Mouse (Mus musculus) embryonic facial prominence, embryonic 14.5 days (tissue): ENCODE results near the gene Map3k7. TPM values are rescaled to one million over a fixed set of nuclear protein-coding genes. Genes with fewer than 3 reads are reported as not detected.

Source experiments
- ATAC-seq: fragments of 200-750 bp; cut with Nextera tagmentation; 2 replicates; pipeline ENCODE4 v1.8.0; 2017; ENCODE audit warnings: low read depth, moderate number of reproducible peaks, moderate TSS enrichment
- DNase-seq: peaks from one replicate; pipeline ENCODE4 v3.0.0-alpha.2; 2015; ENCODE audit warnings: low spot score
- H3K27ac ChIP-seq: fragments of 300-500 bp; sonication (generic); replicated peaks from 2 replicates; pipeline ENCODE4 v1.5.1; 2014; ENCODE audit warnings: low read depth, mild to moderate bottlenecking, low read length, moderate library complexity
- H3K27me3 ChIP-seq: fragments of 300-500 bp; sonication (generic); replicated peaks from 2 replicates; pipeline ENCODE4 v1.6.1; 2014; ENCODE audit warnings: low read length; ENCODE audit not compliant: control insufficient read depth, insufficient read depth
- H3K36me3 ChIP-seq: fragments of 300-500 bp; sonication (generic); 2 replicates; pipeline ENCODE4 v1.6.1; 2014; ENCODE audit warnings: low read length, mixed read lengths; ENCODE audit not compliant: control insufficient read depth, insufficient read depth
- H3K4me1 ChIP-seq: fragments of 300-500 bp; sonication (generic); 2 replicates; pipeline ENCODE4 v1.6.1; 2014; ENCODE audit warnings: antibody characterized with exemption, low read length; ENCODE audit not compliant: control insufficient read depth, insufficient read depth
- H3K4me2 ChIP-seq: fragments of 300-500 bp; sonication (generic); 2 replicates; pipeline ENCODE4 v1.6.1; 2014; ENCODE audit warnings: low read depth, mild to moderate bottlenecking, low read length, moderate library complexity, mixed read lengths
- H3K4me3 ChIP-seq: fragments of 300-500 bp; sonication (generic); 2 replicates; pipeline ENCODE4 v1.5.1; 2014; ENCODE audit warnings: low read depth, mild to moderate bottlenecking, low read length
- H3K9ac ChIP-seq: fragments of 300-500 bp; sonication (generic); 2 replicates; pipeline ENCODE4 v1.6.1; 2014; ENCODE audit warnings: low read depth, mild to moderate bottlenecking, low read length, moderate library complexity, mixed read lengths
- H3K9me3 ChIP-seq: fragments of 300-500 bp; sonication (generic); 2 replicates; pipeline ENCODE4 v1.6.1; 2016; ENCODE audit warnings: low read length; ENCODE audit not compliant: control insufficient read depth
- WGBS: fragments of 180-500 bp; shearing (Covaris S2); extraction: QIAGEN DNeasy Blood & Tissue Kit; methylation state at CpG from one replicate; pipeline ENCODE4 v1.1.7; 2014; 5-methylcytosine and 5-hydroxymethylcytosine counted together
- polyA plus RNA-seq: library from polyadenylated mRNA; unstranded; fragments of >200 nt; fragmentation: Nextera tagmentation; extraction: Ambion mirVana; gene quantifications from 2 replicates; pipeline ENCODE4 v1.2.1, GENCODE M21; 2014

Gene Map3k7
- polyA plus RNA-seq, 1 experiment from 2014 or later = 43.8 TPM

DNA sequence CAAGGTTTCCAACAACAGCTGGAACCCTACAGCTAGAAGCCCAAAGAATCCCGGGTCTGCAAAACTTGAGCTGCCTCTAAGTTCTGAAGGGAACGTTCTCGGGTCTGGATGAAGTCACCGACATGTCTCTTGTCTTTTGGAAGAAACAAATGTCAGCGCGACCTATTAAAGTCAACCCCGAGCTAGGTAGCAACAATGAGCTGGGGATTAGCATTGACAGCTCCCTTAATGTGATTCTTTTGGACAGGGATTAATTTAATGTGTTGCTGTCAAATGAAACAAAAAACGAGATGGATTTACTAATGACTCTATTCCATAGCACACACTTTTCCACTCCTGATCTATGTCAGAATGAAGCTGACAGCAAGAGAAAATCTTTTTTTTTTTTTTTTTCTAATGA lies 27.5 kb upstream of the Map3k7 start:
- DNase-seq = peak; percentile 38
- H3K36me3 ChIP-seq = no peaks in the 10 kb centered on the region
- H3K9me3 ChIP-seq = no peaks in the 10 kb centered on the region
- no peak overlapping the region for H3K9ac ChIP-seq
- H3K4me3 ChIP-seq = no peak overlapping the region
- ATAC-seq = no peak
- 16% methylated on average over 8 of the region's 8 CpGs for WGBS
- peak overlapping the region; percentile 89; the same call in 1 of the 2 replicates for H3K4me2 ChIP-seq
- peaks cover 11% of the 10 kb centered on the region for H3K4me1 ChIP-seq
- no peaks in the 10 kb centered on the region for H3K27me3 ChIP-seq
- no peak overlapping the region for H3K27ac ChIP-seq

DNA sequence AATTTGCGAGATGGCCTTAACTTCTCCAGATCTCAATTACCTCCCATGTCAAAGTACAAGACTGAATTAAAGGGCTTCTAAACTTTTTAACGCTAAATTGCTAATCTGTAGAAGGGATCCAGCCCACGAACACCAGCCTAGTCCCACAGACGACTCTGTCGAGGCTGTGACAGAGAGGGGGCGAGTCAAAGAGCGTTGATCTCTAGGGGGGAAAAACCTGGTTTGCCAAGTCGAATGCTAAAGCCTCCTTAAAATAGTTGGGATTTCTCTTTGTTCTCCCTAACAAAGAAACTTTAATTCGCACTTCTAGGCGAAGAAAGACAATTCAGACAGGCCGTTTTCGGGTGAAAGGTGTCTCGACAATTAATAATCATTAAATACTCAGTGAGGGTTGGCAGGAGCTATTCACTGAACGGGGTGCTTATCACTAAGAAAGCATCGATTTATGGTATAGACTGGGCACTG lies 27.0 kb upstream of the Map3k7 start:
- WGBS = 12% methylated on average over 15 of the region's 15 CpGs
- no peak for ATAC-seq
- peak overlapping the region; percentile 71 for H3K9ac ChIP-seq
- peaks cover 11% of the 10 kb centered on the region for H3K4me1 ChIP-seq
- no peaks in the 10 kb centered on the region for H3K9me3 ChIP-seq
- H3K4me2 ChIP-seq = peak overlapping the region; percentile 89
- DNase-seq = no peak
- H3K27ac ChIP-seq = no peak overlapping the region; the same call in 1 of the 2 replicates
- no peaks in the 10 kb centered on the region for H3K36me3 ChIP-seq
- H3K4me3 ChIP-seq = peak overlapping the region; percentile 48
- H3K27me3 ChIP-seq = no peaks in the 10 kb centered on the region

DNA sequence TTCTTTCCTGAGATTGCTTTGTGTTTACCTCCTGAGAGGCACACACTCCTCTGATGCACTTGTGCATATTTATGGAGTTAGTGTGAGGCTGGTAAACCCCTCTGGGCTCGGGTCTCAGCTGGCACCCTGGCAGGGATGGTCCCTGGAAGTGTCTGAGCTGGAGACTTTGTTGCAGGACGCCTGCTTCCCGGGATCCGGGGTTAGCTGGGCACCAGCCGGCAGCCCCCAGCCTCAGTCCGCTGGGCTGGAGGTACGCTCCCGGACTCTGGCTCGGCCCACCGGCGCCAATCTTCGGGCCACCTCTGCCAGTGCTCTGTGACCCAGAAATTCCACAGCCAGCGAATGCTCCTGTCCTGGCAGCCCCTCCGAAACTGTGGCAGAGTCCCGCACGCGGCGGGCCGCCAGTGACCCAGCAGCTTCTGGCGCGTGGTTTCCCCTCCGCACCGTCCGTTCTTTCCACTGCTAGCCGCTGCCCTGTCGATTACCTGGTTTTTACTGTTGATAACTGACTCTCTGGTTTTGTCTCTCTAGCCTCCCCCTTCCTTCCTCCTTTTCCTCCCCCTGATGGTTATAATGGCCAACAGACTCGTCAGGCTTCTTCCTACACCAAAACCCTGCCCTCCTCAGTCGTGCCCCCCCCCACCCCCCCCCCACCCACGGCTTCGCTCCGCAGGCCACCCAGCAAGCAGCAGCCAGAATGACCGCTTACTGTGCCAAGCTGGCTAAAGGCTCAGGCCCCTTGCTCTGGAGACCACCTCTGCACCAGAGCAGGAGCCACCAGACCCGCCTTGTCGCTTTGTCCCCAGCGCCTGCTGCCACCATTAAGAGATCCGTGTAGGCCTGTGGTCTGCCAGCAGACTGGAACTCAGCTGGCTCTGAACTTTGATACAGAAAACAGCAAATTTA lies 26.3 kb upstream of the Map3k7 start:
- Histone ChIP-seq H3K4me2 (peak overlapping the region; percentile 89), H3K36me3 (no peaks in the 10 kb centered on the region), H3K27me3 (no peaks in the 10 kb centered on the region), H3K9ac (peak overlapping the region; percentile 71), H3K4me3 (peak overlapping the region; percentile 48), H3K27ac (peak overlapping the region; percentile 61), H3K9me3 (no peaks in the 10 kb centered on the region), H3K4me1 (peaks cover 11% of the 10 kb centered on the region)
- WGBS = 3% methylated on average over 33 of the region's 36 CpGs
- ATAC-seq (peak; percentile 73), DNase-seq (peak; percentile 32)

DNA sequence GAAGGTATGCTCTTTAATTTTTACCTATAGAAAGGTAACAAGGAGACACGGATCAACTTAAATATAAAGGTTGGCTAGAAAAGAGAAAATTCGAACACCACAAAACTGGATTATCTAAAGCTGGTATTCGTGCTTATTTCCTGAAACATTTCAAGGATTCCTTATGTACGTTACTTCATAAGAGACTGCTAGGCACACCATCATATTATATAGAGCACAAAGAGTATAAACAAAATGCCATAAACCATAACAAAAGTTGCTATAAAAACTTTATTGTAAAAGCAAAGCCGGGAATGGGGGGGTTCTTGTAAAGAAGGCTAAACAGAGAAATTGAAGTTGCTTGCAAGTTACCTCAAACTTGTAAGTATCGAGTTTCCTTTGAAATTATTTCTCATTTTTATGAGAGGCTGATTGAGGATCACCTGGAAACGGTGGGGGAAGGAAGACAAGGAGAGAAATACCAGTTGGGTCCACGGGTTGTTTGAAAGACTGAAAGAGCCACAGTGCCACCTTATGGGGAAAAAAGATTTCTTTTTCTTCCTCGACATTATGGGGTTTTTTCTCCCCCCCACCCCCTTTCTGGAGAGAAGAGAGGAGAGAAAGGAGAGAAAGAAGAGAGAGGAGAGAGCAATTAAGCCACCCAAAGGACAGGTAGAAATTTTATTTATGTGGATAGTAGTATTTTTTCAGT lies 25.3 kb upstream of the Map3k7 start:
- DNase-seq (peak; percentile 88), ATAC-seq (no peak; the same call in 1 of the 2 replicates)
- H3K9me3 ChIP-seq = no peaks in the 10 kb centered on the region
- H3K36me3 ChIP-seq = no peaks in the 10 kb centered on the region
- no peaks in the 10 kb centered on the region for H3K27me3 ChIP-seq
- H3K4me2 ChIP-seq = peak overlapping the region; percentile 34
- H3K4me1 ChIP-seq = peaks cover 11% of the 10 kb centered on the region
- H3K4me3 ChIP-seq = peak overlapping the region; percentile 3; the same call in 1 of the 2 replicates
- no peak overlapping the region for H3K9ac ChIP-seq
- peak overlapping the region; percentile 61; the same call in 1 of the 2 replicates for H3K27ac ChIP-seq
- 18% methylated on average over 9 of the region's 9 CpGs for WGBS

DNA sequence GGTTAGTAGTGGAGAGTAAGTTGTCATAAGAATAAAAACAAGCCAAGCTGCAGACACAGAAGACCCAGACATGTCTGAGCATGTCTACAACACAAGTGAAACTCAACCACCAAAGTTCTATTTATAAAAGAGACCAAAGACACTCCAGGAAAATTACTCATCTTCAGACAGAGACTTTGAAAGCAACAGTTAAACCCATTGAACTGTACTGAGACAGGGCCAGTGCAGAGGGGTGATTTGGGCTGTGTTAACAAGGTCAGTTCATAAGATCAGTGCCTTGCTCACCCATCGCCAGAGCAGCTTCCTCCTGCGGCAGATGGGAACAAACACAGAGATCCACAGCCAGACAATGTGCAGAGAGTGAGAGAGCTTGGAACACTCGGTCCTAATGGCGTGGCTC lies 22.3 kb upstream of the Map3k7 start:
- ATAC-seq (no peak), DNase-seq (no peak)
- WGBS = 63% methylated on average over 4 of the region's 4 CpGs
- H3K9ac ChIP-seq = no peak overlapping the region
- H3K9me3 ChIP-seq = no peaks in the 10 kb centered on the region
- H3K27me3 ChIP-seq = no peaks in the 10 kb centered on the region
- peaks cover 10% of the 10 kb centered on the region for H3K4me1 ChIP-seq
- no peak overlapping the region for H3K4me3 ChIP-seq
- no peak overlapping the region for H3K4me2 ChIP-seq
- no peak overlapping the region for H3K27ac ChIP-seq
- no peaks in the 10 kb centered on the region for H3K36me3 ChIP-seq

DNA sequence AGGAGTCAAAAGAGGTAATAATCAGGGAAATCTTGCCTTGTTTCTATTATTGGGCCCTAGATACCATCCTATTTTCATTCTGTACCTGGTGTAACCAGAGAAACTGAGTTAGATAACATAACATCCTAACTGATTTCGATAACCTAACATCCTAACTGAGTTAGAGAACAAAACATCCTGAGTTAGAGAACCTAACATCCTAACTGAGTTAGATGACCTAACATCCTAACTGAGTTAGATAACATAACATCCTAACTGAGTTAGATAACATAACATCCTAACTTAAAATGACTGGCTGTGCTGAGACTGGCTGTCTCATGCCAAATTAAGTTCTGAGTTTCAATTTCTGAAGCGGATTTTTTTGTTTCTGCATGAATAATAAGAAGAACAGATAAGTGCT lies 20.9 kb upstream of the Map3k7 start:
- H3K4me3 ChIP-seq = no peak overlapping the region
- H3K4me1 ChIP-seq = no peaks in the 10 kb centered on the region
- H3K4me2 ChIP-seq = no peak overlapping the region
- no peak overlapping the region for H3K9ac ChIP-seq
- ATAC-seq (no peak), DNase-seq (no peak)
- H3K36me3 ChIP-seq = no peaks in the 10 kb centered on the region
- H3K27me3 ChIP-seq = no peaks in the 10 kb centered on the region
- no peaks in the 10 kb centered on the region for H3K9me3 ChIP-seq
- no peak overlapping the region for H3K27ac ChIP-seq
- WGBS = 78% methylated on average over 2 of the region's 2 CpGs

DNA sequence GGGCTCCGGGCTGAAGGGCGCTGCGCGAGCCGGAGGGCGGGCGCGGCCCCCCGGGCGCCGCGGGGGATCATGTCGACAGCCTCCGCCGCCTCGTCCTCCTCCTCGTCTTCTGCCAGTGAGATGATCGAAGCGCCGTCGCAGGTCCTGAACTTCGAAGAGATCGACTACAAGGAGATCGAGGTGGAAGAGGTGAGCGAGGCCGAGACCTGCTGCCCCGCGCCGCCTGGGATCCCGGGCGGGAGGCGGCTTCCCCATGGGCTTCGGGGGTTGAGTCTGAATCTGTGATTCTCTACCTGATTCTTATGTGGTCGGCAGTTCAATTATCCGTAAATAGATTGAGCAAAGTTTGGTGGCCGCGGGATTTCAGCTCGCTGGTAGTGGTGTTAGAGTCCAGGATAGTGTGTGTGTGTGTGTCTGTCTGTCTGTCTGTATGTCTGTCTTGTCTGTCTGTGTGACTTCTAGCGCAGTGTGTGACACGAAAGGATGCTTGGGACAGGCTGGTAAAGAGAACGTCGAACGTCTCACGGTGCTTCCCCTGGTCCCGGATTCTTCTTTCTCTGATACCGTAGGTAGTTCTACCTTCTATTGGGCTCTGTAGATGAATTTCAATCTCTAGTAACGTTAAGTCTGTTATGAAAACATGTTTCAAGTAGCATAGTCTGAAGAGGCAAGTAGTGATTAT lies 438 bp downstream of the Map3k7 start:
- Histone ChIP-seq H3K9ac (peak overlapping the region; percentile 93), H3K4me1 (peaks cover 20% of the 10 kb centered on the region; the same call in 1 of the 2 replicates), H3K4me3 (peak overlapping the region; percentile 88), H3K27me3 (no peaks in the 10 kb centered on the region), H3K27ac (peak overlapping the region; percentile 99), H3K4me2 (peak overlapping the region; percentile 77), H3K9me3 (no peaks in the 10 kb centered on the region), H3K36me3 (no peaks in the 10 kb centered on the region)
- 0% methylated on average over 32 of the region's 47 CpGs for WGBS
- ATAC-seq = no peak
- no peak for DNase-seq

DNA sequence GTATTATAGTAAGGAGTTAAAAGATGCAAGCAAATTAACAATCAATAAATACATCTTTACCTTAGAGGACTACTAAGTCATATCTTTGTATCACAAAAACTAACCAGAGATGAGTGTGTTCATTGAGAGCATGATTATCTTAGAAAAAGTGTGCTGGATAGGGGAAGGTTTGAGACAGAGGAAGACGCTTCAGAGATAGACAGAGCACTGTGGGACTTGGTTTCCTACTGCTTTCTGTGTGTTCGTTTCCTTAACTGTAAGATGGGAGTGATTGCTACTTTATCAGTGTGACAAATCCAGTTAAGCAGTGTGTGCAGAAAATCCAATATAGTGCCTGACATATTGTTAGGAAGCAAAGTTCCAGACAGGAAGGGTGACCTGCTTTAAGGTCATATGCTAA lies 1.3 kb downstream of the Map3k7 start:
- no peak overlapping the region for H3K27ac ChIP-seq
- DNase-seq = no peak
- H3K9me3 ChIP-seq = no peaks in the 10 kb centered on the region
- H3K9ac ChIP-seq = peak overlapping the region; percentile 93
- peaks cover 20% of the 10 kb centered on the region; the same call in 1 of the 2 replicates for H3K4me1 ChIP-seq
- H3K27me3 ChIP-seq = no peaks in the 10 kb centered on the region
- ATAC-seq = no peak
- H3K4me2 ChIP-seq = peak overlapping the region; percentile 77
- WGBS = 41% methylated on average over 2 of the region's 2 CpGs
- H3K36me3 ChIP-seq = no peaks in the 10 kb centered on the region
- H3K4me3 ChIP-seq = peak overlapping the region; percentile 88
